Mouse (Mus musculus) CH12F3 (cell line): ENCODE measurements around the gene Runx2.

Source experiments
- in situ Hi-C: fragments of 300-500 bp; cut with MboI; formaldehyde crosslinking; loops from 2 replicates; pipeline ENCODE4 v1.14.3; 2020; ENCODE audit warnings: low sequenced_read_pairs

Gene Runx2

DNA sequence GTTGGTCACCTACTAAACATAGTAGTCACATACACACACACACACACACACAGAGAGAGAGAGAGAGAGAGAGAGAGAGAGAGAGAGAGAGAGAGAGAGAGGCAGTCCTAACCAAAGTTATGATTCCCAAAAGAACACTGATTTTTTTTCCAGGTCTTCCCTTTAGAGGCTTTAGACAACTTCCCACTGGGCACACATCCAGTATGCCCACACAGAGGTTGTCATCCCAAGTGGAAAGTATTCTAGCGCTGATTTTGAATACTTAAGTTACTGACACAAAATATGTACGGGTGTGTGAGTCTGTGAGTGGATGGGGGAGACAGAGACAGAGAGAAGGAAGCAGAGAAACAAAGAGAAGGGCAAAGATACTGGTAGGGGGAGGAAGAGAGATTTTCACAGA lies 265.0 kb downstream of the Runx2 start:
- in situ Hi-C loops, result no loop called here

DNA sequence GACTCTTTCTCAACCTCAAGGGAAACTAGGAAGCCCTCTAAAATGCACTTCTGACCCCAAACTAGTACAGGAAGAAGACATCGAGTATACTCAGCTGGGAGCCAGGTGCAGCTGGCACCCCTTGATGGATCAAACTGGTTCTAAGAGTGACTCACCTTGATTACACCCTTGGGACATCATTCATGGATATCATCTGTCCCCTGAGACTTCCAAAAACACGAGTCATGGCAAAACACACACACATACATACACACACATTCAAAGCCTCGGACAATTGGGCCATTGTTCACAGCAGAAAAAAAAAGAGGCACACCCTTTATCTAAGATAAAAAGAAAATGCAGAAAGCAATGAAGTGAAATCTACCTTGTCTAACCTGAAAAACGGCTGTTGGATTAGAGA lies 266.7 kb downstream of the Runx2 start:
- in situ Hi-C loops, result no loop called here

DNA sequence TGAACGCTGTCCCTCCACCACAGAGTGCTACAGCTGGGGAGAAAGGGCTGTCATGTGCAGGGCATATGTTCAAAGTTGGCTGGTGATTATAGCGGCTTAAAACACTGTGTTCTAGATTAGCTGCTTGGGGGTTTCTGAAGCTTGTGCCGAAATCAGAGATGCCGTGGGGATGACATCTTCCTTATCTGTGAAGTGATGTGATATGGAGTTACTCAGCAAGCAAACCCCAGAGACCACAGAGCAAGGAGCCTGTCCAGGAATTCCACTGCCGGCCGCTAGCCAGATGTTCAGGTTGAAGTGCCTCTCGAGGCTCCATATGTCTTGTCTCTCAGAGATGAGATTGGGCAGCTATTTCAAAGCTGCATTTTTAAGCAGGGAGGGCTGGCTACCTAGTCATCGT lies 267.8 kb downstream of the Runx2 start:
- in situ Hi-C loops, result no loop called here

DNA sequence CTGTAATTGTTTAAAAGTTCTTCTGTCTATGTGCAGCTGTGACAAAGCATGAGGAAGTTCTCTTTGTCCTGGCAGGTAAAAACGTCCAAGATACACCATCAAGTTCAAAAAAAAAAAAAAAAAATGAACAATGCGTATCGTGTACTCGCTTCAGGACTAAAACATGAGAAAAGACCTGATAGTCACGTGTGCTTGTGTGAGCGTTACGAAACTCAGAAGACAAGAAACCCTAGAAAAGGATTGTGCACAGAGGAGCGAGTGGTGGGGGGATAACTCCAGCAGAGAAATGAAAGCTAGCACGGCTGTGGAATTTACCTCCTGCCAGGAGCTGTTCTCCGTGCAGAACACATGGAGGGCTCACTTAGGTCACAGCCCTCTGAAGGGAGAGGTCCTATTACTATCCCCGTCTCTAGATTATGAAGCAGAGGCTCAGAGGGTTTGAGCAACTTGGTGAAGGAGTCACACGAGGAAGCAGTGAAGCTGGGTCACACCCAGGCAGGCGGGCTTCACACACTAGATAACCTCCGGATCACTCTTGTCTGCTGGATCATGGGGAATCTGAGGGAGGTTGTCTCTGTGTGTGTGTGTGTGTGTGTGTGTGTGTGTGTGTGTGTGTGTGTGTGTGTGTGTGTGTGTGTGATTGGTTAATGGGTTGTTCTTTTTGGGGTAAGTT lies 269.3 kb downstream of the Runx2 start:
- in situ Hi-C loops, result no loop called here

DNA sequence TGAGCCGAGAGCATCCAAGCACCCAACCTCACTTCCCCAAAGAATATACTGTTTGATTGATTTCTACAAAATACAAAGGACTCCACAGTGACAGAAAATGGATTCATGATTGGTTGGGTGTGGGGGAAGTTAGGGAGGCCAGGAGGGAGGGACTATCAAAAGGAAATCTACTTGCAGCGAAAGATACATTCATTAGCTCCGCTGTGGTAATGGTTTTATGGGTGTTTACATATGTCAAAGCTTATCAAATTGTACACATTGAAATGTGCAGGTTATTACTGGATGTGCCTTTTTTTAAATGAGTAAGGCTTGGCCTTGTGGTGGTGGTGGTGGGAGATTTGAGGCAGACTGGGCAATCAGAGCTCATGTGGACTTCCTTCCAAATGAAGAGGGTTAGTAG lies 271.9 kb downstream of the Runx2 start:
- in situ Hi-C loops, result no loop called here

DNA sequence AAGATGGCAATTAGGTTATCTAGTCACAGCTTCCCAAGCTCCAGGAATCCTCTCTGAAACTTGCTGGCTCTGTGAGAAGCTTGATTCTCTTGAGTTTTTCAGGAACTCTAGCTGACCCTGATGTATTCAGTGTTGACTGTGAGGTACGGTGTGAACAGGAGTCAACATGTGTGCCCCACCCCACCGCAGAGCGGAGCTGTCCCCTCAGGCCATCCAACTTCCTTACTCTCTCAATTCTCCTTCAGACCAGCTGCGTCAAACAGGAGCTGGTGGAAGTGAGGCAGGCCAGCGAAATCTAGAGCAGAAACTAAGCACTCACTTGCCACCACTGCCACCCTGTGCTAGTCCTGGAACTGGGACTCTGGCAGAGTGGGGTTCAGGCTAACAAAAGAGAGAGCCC lies 273.9 kb downstream of the Runx2 start:
- in situ Hi-C loops, result no loop called here

DNA sequence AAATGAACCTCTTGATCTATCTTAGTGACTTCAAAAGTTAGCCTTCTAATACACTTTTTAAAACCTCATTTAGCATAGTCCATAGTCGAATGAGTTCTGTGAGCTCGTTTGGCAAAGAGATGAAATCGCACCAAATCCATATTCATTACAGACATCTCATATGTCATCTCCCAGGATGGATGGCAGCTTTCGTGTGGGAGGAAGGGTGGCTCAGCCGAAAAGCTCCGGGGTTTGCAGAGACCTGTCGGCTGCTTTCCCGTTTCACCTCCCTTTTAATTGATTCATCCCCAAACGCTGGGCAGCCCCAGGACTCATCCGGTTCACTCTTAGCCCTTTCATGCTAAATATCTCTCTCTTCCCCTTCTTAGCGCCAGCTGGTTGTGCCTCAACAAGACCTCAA lies 275.7 kb downstream of the Runx2 start:
- in situ Hi-C loops, result no loop called here

DNA sequence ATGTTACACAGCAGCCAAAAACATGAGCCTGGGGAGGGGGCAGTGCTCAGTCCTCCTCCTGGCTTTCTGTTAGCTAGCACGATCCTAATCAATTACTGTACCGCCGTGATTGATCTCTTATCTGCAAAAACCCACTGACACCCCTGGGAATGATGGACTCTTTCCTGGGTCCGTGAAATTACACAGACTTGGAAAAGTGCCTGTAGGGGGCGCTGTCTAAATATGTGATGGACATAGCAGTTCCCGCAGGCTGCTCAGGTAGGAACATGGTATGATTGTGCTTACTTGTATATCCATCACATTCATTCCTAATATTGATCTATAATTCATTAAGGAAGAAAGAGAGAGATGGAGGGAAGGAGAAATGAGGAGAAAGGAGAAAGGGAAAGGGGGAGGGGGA lies 284.6 kb downstream of the Runx2 start:
- in situ Hi-C loops, result no loop called here

DNA sequence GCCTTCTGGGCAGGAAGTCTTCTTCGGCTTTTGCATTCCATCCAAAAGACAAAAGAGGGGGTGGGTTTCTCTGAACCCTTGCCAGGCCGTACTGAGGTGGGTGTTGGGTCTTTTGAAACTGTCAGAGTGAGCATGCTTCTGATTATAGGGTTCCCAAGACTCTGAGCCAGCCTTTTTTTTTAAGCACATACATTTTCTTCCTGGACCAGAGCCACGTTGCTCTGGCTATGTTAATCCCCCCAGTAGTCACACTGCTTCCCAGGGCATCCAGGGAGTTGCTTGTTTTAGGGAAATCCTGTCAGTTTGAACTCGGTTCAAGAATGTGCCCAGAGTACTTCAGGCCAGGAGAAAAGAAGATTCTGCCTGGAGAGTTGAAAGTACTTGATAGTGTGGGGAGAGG lies 286.0 kb downstream of the Runx2 start:
- in situ Hi-C loops, result no loop called here

DNA sequence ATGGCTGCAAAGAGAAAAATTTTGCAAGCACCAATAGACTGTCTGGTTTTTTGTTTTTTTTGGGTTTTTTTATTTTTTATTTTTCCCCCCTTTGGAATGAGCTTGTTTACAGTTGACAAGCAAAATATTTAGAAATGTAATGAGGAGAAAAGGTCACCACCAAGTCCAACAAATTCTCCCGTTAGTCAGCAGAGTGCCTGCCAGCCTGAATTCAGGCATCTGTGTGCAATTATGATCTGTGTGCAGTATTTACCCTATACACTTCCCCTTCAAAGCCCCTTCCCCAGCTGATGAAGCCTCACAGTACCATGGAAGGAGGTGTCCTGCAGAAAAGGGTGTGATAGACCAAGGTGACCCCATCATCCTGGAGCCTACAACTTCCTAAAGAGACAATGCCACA lies 290.5 kb downstream of the Runx2 start:
- in situ Hi-C loops, result no loop called here

DNA sequence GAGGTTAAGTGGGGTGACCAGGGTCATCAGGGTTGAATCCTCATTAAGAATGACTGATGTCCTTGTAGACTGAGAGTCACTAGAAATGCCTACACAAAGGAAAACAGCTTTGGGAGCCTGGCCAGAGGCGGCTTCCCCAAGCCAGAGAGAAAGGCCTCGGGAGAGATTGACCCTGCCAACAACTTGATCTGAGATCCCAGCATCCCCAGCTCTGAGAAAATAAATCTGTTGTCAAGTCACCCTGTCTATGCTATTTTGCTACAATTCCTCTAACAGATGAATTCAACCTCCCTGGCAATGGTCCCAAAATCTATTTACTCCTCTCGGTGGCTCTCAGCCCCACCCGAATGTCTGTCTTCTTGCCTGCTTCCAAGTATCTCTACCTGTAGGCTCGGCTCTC lies 291.7 kb downstream of the Runx2 start:
- in situ Hi-C loops, result no loop called here

DNA sequence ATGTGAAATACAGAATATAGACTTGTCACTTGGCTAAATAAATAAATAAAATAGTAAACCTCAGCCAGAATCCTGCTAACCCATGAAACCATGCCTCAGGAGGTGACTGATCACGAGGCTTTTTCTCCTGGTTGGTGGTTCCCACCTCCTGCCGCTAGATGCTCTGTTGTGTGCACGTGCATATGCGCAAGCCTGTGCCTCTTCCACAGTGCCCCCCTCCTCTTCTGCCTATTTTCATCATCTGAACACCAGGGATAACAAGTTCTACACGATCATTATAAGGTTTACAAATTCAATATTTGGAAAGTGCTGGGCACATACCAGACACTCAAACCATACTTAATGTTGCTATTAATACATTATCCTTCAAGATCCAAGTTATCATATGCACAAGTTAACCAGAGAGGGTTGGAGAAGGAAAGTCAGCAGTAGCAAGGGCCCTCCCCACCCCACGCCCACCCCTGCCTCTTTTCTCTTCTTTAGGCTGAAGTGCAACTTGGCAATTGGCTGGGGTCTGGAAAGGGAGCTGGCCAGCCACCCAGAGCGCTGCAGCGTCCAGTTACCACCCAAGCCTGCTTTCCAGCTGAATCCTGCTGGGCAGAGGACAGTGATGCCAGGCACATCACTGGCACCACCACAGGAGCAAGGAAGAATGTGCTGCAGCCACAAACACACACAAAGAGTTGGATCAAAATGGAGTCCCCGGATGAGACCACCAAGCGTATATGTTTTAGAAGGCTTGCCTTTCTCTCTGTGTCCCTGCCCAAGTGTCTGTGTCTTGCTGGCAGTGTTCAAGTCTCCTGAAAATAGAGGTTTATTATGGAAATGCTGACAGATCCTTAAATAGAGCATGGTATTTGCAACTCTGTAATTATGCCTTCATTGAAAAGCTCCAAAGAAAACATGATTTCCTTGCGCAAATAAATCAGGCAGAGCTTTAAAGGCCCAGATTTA lies 294.2 kb downstream of the Runx2 start:
- in situ Hi-C loops, result no loop called here

DNA sequence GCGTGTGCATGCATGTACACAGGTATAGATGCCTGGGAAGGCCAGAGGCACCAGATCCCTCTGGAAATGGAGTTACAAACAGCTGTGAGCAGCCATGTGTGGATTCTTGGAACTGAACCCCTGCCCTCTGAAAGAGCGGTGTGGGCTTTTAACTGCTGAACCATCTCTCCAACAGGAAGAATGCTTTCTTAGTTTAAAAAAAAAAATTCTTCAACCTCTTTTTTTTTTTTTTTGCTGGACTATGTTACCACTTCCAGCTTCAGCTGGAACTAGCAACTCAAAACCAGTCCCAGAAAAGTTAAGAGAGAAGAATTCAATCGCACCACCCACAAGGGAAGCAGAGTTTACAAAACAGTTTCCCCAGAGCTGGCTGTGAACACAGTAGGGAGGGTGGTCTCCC lies 295.2 kb downstream of the Runx2 start:
- in situ Hi-C loops, result no loop called here

DNA sequence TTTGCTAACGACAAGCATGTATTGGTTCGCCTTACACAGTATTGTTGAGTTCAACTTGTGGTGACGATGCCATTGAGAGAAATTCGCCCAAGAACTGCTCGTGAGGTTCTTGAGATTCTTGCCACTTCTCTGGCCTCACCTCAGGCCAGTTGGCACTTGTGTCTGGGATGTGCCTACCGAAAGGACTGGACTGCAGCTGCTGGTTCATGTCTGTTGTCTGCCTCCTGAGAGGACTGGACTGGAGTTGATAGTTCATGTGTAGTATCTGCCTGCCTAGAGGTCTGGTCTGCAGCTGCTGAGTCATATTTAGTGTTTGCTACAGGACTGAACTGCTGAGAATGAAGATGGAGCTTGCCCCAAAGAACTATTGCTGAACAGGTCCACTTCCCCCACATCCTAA lies 296.4 kb downstream of the Runx2 start:
- in situ Hi-C loops, result no loop called here

DNA sequence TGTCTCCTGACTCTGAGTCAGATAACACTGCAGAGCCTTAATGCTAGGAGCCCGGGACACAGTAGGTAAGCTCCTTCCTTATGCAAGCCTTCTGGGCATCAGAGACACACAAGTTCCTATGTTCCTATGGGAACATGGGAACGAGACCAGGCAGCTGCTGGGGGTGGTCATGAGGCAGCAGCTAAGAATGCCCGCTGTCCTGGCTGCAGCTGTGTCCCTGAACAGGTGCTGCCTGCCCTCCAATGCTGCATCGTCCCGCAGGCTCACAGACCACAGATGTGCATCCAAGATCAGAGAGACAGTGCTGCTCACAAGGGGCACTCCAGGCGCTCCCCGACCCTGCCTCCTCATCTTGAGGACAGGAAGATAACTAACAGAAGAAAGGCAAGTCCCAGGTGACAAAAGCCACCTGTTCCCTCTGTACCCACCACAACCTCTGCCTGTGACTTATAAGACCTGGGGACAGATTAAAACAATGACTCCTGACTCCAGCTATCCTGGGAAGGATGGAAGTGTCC lies 306.3 kb downstream of the Runx2 start:
- in situ Hi-C loops, result no loop called here

DNA sequence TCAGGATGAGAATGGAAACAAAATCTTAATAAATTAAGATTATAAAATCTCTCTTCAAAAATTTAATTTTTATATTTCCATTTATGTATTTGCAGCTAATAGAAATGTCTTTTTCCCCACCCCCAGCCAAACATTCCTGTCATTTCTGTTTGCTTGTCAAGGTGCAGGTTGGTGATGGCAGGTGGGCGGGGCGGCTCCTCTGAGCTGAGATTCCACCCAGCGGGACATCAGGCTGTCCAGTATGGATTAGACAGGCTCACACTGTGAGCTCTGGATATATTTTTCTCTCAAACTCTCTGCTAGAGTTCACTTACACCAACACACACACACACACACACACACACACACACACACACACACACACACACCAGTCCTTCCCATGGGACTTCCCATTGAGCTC lies 306.9 kb downstream of the Runx2 start:
- in situ Hi-C loops, result no loop called here

DNA sequence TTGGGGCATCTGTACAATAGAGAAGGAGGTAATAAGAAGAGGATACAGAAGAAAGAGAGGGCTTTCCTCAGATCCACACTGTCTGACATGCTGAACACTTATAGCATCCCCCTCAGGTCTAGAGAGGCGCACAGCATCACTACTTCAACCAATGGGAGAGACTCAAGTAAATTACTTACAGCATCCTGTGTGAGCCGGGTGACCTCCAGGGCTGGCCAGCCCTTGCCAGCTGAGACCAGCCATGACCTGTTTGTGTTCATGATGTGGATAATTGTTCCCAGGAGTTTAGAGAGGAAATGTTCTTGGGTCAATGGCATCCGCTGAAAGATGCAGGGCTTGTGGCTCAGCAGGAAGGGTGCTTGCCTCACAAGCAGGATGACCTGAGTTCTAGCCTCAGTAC lies 308.1 kb downstream of the Runx2 start:
- in situ Hi-C loops, result no loop called here

DNA sequence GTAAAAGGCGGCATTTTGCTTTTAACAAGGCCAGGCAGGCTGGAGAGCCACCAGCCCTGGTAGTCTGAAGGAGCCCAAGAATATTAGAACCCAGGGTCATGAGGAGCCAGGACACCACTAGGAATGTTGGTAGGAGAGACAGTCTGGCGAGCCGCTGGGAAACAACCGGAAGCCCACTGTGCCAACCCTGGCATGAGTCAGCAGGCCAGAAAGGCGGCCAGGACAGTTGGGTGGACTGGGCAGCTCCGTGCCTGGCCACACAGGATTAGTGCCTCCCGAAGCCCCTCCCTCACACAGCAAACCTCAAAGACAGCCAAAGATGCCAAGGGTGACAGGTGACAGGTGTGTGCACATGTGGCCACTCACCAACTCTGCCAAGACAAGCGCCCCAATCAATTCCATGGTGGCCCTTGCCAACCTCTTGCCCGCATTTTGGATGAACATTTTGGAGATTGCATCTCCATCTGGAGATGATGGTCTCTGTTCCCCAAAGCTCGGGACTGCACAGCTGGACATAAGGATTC lies 309.7 kb downstream of the Runx2 start:
- in situ Hi-C loops, result no loop called here

DNA sequence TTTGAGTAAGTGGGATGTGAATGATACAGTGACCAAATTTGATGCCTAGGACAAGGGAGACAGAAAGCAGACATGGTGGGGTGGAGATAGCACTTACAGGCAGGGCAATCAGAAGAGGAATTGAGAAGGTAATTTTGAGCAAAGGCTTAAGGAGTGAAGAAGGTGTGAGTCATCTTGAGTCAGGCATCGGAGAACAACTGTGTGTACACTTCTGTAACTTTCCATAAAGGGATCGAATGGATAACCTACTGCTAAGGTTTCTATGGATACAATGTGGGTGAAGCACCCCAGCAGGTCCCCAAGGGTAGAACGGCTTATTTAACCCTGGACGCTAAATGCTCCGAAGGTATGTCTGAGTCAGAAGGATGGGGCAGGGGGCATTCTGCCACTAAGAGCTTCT lies 312.4 kb downstream of the Runx2 start:
- in situ Hi-C loops, result no loop called here

DNA sequence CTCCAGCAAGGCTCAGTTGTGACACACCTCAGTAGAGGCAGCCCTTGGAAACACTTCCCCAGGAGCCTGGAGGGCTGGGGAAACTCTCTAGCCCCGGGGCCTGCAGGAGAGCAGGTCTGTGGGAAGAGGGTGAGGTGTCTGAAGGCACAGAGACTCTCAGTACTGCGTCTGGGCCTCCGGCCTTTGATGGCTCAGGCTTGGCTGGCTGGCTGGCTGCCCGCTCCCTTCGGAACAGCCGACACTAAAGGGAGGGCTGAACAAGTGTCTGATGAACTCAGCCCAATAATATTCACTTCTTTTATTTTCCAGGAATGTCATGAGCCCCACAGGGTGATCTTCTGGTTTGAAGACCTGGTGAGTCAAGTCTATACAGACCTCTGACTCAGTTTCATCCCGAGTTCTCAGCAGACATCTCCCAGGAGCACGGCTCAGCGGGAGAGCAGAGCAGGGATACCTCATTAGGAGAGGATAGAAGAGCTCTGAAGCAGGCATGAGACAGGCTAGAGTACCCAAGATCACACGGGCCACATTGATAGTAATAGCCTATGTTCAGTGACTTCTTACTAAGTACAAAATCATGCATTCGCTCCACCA lies 314.2 kb downstream of the Runx2 start:
- in situ Hi-C loops, result no loop called here

DNA sequence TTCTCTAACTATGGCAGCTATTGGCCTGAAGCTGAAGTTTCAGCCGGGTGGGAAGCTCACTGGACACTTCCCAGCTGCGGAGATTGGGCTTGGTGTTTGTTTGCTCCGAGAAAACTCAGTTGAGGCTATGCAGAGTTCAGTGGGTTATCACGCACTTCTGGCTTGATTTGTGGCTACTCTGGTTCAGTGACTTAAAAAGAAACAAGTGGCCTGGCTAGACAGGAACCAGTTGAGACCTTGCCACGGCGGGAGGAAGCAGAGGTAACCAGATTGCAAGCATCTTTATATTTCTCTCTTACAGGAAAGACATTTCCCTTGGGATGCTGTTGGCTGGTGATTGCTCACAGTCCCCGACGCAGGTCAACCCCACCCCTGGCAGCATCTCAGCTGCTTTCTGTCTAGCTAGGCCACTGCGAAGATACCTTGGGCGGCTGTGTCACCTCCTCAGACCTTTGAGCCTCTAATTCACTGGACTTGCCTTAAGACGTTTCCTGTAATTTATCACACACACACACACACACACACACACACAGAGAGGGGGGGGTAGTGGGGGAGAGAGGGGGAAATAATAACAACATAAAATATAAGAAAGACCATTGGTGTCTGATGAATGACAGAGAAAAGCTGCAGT lies 324.3 kb downstream of the Runx2 start:
- in situ Hi-C loops, result no loop called here
